Mouse (Mus musculus): ENCODE measurements around the gene Fbln1. TPM values are rescaled to one million over a fixed set of nuclear protein-coding genes. Genes with fewer than 3 reads are reported as not detected.

Gene Fbln1
- polyA plus RNA-seq, 1 experiment from 2014 or later, result 48.9 TPM

GRCm38 (mm10) chr15:85174060-85174459, 31.7 kb upstream of the Fbln1 start:
- H3K9me3 ChIP-seq (replicated peaks; ENCODE audit: control insufficient read depth, low read length), result no peaks in the 10 kb centered on the region
- H3K4me2 ChIP-seq (ENCODE audit: low read length), result no peak overlapping the region
- 84% methylated on average over 10 of the region's 10 CpGs for WGBS
- H3K9ac ChIP-seq (ENCODE audit: low read length), result no peak overlapping the region
- H3K27ac ChIP-seq (ENCODE audit: low read depth, low read length), result no peak overlapping the region
- ATAC-seq, result no peak
- H3K36me3 ChIP-seq (ENCODE audit: control insufficient read depth, insufficient read depth, low read length), result no peaks in the 10 kb centered on the region
- H3K4me1 ChIP-seq (ENCODE audit: control insufficient read depth, insufficient read depth, low read length), result no peaks in the 10 kb centered on the region
- DNase-seq (ENCODE audit: low spot score), result no peak
- H3K4me3 ChIP-seq (ENCODE audit: low read depth, low read length), result no peak overlapping the region
- no peaks in the 10 kb centered on the region for H3K27me3 ChIP-seq (replicated peaks; ENCODE audit: control insufficient read depth, insufficient read depth, low read length)

GRCm38 (mm10) chr15:85177576-85177975, 28.2 kb upstream of the Fbln1 start:
- ATAC-seq (no peak), DNase-seq (ENCODE audit: low spot score) (peak; percentile 74)
- H3K4me2 ChIP-seq (ENCODE audit: low read length), result no peak overlapping the region
- no peaks in the 10 kb centered on the region for H3K27me3 ChIP-seq (replicated peaks; ENCODE audit: control insufficient read depth, insufficient read depth, low read length)
- 0 out of 2 replicates have a peak, but pooled peaks cover 4% of the 10 kb centered on the region for H3K4me1 ChIP-seq (ENCODE audit: control insufficient read depth, insufficient read depth, low read length)
- no peak overlapping the region for H3K4me3 ChIP-seq (ENCODE audit: low read depth, low read length)
- H3K9ac ChIP-seq (ENCODE audit: low read length), result no peak overlapping the region
- H3K36me3 ChIP-seq (ENCODE audit: control insufficient read depth, insufficient read depth, low read length), result no peaks in the 10 kb centered on the region
- no peak overlapping the region for H3K27ac ChIP-seq (ENCODE audit: low read depth, low read length)
- WGBS, result 80% methylated on average over 8 of the region's 8 CpGs
- H3K9me3 ChIP-seq (replicated peaks; ENCODE audit: control insufficient read depth, low read length), result no peaks in the 10 kb centered on the region

GRCm38 (mm10) chr15:85178172-85178571, 27.6 kb upstream of the Fbln1 start:
- ATAC-seq (no peak), DNase-seq (ENCODE audit: low spot score) (no peak)
- Histone ChIP-seq H3K9ac (ENCODE audit: low read length) (no peak overlapping the region), H3K4me1 (ENCODE audit: control insufficient read depth, insufficient read depth, low read length) (0 out of 2 replicates have a peak, but pooled peaks cover 4% of the 10 kb centered on the region), H3K9me3 (replicated peaks; ENCODE audit: control insufficient read depth, low read length) (no peaks in the 10 kb centered on the region), H3K27me3 (replicated peaks; ENCODE audit: control insufficient read depth, insufficient read depth, low read length) (no peaks in the 10 kb centered on the region), H3K27ac (ENCODE audit: low read depth, low read length) (no peak overlapping the region), H3K4me3 (ENCODE audit: low read depth, low read length) (no peak overlapping the region), H3K36me3 (ENCODE audit: control insufficient read depth, insufficient read depth, low read length) (no peaks in the 10 kb centered on the region), H3K4me2 (ENCODE audit: low read length) (no peak overlapping the region)
- 78% methylated on average over 6 of the region's 6 CpGs for WGBS

- 67% methylated on average over 7 of the region's 7 CpGs for WGBS
- Histone ChIP-seq H3K4me1 (ENCODE audit: control insufficient read depth, insufficient read depth, low read length) (0 out of 2 replicates have a peak, but pooled peaks cover 4% of the 10 kb centered on the region), H3K4me2 (ENCODE audit: low read length) (no peak overlapping the region), H3K36me3 (ENCODE audit: control insufficient read depth, insufficient read depth, low read length) (no peaks in the 10 kb centered on the region), H3K27ac (ENCODE audit: low read depth, low read length) (no peak overlapping the region), H3K9ac (ENCODE audit: low read length) (no peak overlapping the region), H3K4me3 (ENCODE audit: low read depth, low read length) (no peak overlapping the region), H3K27me3 (replicated peaks; ENCODE audit: control insufficient read depth, insufficient read depth, low read length) (no peaks in the 10 kb centered on the region), H3K9me3 (replicated peaks; ENCODE audit: control insufficient read depth, low read length) (no peaks in the 10 kb centered on the region)
- ATAC-seq (no peak), DNase-seq (ENCODE audit: low spot score) (no peak)
Measured at GRCm38 (mm10) chr15:85179528-85180180, 26.1 kb upstream of the Fbln1 start.

DNA sequence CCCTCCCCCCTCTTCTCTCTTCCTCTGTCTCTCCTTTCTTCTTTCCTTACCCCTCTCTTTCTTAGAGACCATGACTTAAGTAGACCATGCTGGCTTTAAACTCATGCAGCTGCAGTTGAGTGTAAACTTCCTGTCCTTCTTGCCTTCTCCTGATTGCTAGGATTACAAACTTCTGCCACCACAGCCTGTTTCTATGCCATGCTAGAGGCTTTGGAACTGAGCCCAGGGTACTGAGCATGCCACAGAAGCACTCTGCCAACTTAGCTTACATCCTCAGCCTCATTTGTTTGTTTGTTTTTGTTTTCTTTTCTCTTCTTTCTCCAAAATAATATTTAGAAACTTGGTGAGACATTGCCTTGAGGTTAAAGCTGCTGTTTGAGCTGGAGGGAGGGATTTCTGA, 25.4 kb upstream of the Fbln1 start:
- H3K36me3 ChIP-seq (ENCODE audit: control insufficient read depth, insufficient read depth, low read length), result no peaks in the 10 kb centered on the region
- no peaks in the 10 kb centered on the region for H3K27me3 ChIP-seq (replicated peaks; ENCODE audit: control insufficient read depth, insufficient read depth, low read length)
- H3K27ac ChIP-seq (ENCODE audit: low read depth, low read length), result no peak overlapping the region
- H3K4me1 ChIP-seq (ENCODE audit: control insufficient read depth, insufficient read depth, low read length), result 0 out of 2 replicates have a peak, but pooled peaks cover 4% of the 10 kb centered on the region
- no peak overlapping the region for H3K4me3 ChIP-seq (ENCODE audit: low read depth, low read length)
- H3K9ac ChIP-seq (ENCODE audit: low read length), result no peak overlapping the region
- H3K4me2 ChIP-seq (ENCODE audit: low read length), result no peak overlapping the region
- DNase-seq (ENCODE audit: low spot score) (peak; percentile 64), ATAC-seq (no peak)
- no peaks in the 10 kb centered on the region for H3K9me3 ChIP-seq (replicated peaks; ENCODE audit: control insufficient read depth, low read length)

DNA sequence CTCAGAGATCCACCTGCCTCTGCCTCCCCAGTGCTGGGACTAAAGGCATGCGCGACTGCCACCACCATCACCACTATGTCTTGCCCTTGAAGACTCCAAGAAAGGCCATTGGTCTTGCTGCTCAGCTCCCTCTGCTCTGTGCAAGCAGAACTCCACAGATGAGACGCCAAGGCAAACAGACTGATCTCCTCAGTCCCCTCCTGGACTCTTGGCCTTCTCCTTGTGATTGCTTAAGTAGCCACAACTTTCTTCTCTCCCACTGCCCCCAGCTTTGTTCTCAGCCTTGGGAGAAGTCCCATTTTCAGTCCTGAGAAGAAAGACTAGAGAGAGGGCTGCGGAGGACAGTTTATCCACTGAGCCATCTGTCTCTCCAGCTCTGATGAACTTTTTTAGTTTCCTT, 23.7 kb upstream of the Fbln1 start:
- no peak overlapping the region for H3K9ac ChIP-seq (ENCODE audit: low read length)
- 0 out of 2 replicates have a peak, but pooled peaks cover 4% of the 10 kb centered on the region for H3K4me1 ChIP-seq (ENCODE audit: control insufficient read depth, insufficient read depth, low read length)
- DNase-seq (ENCODE audit: low spot score) (no peak), ATAC-seq (no peak)
- no peak overlapping the region for H3K27ac ChIP-seq (ENCODE audit: low read depth, low read length)
- no peak overlapping the region for H3K4me2 ChIP-seq (ENCODE audit: low read length)
- no peaks in the 10 kb centered on the region for H3K9me3 ChIP-seq (replicated peaks; ENCODE audit: control insufficient read depth, low read length)
- H3K36me3 ChIP-seq (ENCODE audit: control insufficient read depth, insufficient read depth, low read length), result no peaks in the 10 kb centered on the region
- no peak overlapping the region for H3K4me3 ChIP-seq (ENCODE audit: low read depth, low read length)
- WGBS, result 89% methylated on average over 4 of the region's 4 CpGs
- H3K27me3 ChIP-seq (replicated peaks; ENCODE audit: control insufficient read depth, insufficient read depth, low read length), result no peaks in the 10 kb centered on the region

- H3K4me1 ChIP-seq (ENCODE audit: control insufficient read depth, insufficient read depth, low read length), result no peaks in the 10 kb centered on the region
- no peak overlapping the region for H3K27ac ChIP-seq (ENCODE audit: low read depth, low read length)
- H3K27me3 ChIP-seq (replicated peaks; ENCODE audit: control insufficient read depth, insufficient read depth, low read length), result no peaks in the 10 kb centered on the region
- H3K4me2 ChIP-seq (ENCODE audit: low read length), result no peak overlapping the region
- H3K9me3 ChIP-seq (replicated peaks; ENCODE audit: control insufficient read depth, low read length), result no peaks in the 10 kb centered on the region
- WGBS, result 85% methylated on average over 7 of the region's 7 CpGs
- DNase-seq (ENCODE audit: low spot score) (no peak), ATAC-seq (no peak)
- no peak overlapping the region for H3K4me3 ChIP-seq (ENCODE audit: low read depth, low read length)
- H3K36me3 ChIP-seq (ENCODE audit: control insufficient read depth, insufficient read depth, low read length), result no peaks in the 10 kb centered on the region
- H3K9ac ChIP-seq (ENCODE audit: low read length), result no peak overlapping the region
Measured at GRCm38 (mm10) chr15:85186916-85187315, 18.8 kb upstream of the Fbln1 start.

DNA sequence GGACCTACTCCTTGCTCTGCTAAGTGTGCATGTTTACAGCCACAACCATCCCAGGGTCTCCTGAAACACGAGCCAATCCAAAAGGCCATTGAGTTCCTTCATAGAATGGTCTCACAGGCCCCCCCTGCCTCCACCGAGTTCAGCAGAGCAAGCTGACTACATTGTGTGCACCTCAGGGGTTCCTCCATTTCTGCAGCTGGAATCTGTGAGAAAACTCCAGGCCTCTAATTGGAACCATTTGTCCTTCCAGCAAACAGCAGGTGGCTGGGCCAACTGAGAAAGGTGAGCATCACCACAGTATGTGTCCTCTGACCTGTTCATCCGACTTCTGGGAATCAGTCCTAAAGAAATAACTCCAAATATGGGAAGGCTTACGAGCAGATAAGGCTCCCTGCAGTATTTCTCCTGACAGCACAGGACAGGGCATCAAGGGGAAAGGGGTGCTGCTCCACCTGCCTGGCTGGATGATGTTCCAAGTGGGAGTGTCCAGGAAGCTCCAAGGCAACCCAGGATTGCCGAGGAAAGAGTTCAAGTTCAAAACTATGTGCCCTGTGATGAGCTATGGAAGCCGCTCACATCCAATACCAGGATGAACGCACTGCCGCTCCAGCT, 17.5 kb upstream of the Fbln1 start:
- Histone ChIP-seq H3K27ac (ENCODE audit: low read depth, low read length) (no peak overlapping the region), H3K27me3 (replicated peaks; ENCODE audit: control insufficient read depth, insufficient read depth, low read length) (no peaks in the 10 kb centered on the region), H3K4me2 (ENCODE audit: low read length) (no peak overlapping the region), H3K4me3 (ENCODE audit: low read depth, low read length) (no peak overlapping the region), H3K9ac (ENCODE audit: low read length) (no peak overlapping the region), H3K36me3 (ENCODE audit: control insufficient read depth, insufficient read depth, low read length) (no peaks in the 10 kb centered on the region), H3K9me3 (replicated peaks; ENCODE audit: control insufficient read depth, low read length) (no peaks in the 10 kb centered on the region), H3K4me1 (ENCODE audit: control insufficient read depth, insufficient read depth, low read length) (no peaks in the 10 kb centered on the region)
- ATAC-seq (no peak), DNase-seq (ENCODE audit: low spot score) (no peak)
- WGBS, result 52% methylated on average over 8 of the region's 8 CpGs

Measured in forebrain, embryonic 14.5 days (tissue).